Mouse (Mus musculus): ENCODE data around the gene Pafah1b1. TPM values are rescaled to one million over a fixed set of nuclear protein-coding genes. Genes with fewer than 3 reads are reported as not detected.

Pafah1b1 gene
- total RNA-seq, 2 experiments from 2014 or later = 108 to 109 TPM

GRCm38 (mm10) chr11:74723357-74724234 lies 874 bp downstream of the Pafah1b1 start:
- intact Hi-C loops (cut with DNase I) = loop anchor here (2.0 to 5.0 kb wide), 2 partner anchors 71 to 115 kb away; no protein-coding TSS in a partner anchor
- peak; percentile 79 to 84 for DNase-seq

GRCm38 (mm10) chr11:74721971-74722370 lies 2.5 kb downstream of the Pafah1b1 start:
- no peak for DNase-seq
- intact Hi-C loops (cut with DNase I) = loop anchor here (5.0 kb wide), 1 partner anchor 70 kb away; no protein-coding TSS in a partner anchor

- intact Hi-C loops (cut with DNase I) = loop anchor here (5.0 kb wide), 1 partner anchor 69 kb away; no protein-coding TSS in a partner anchor
- no peak for DNase-seq
Measured at GRCm38 (mm10) chr11:74721141-74721540, 3.3 kb downstream of the Pafah1b1 start.

- DNase-seq = no peak
- intact Hi-C loops (cut with DNase I) = loop anchor here (5.0 kb wide), 1 partner anchor 68 kb away; no protein-coding TSS in a partner anchor
Measured at GRCm38 (mm10) chr11:74720668-74721067, 3.8 kb downstream of the Pafah1b1 start.

- intact Hi-C loops (cut with DNase I) = no loop called here
- peak in 1 of 2 experiments; percentile 7 for DNase-seq
Measured at GRCm38 (mm10) chr11:74715971-74716525, 8.4 kb downstream of the Pafah1b1 start.

GRCm38 (mm10) chr11:74710671-74711070 lies 13.8 kb downstream of the Pafah1b1 start:
- intact Hi-C loops (cut with DNase I) = no loop called here
- no peak for DNase-seq

GRCm38 (mm10) chr11:74708781-74709180 lies 15.7 kb downstream of the Pafah1b1 start:
- no peak for DNase-seq
- intact Hi-C loops (cut with DNase I) = no loop called here

GRCm38 (mm10) chr11:74704068-74704467 lies 20.4 kb downstream of the Pafah1b1 start:
- intact Hi-C loops (cut with DNase I) = no loop called here

GRCm38 (mm10) chr11:74699505-74699904 lies 25.0 kb downstream of the Pafah1b1 start:
- DNase-seq = no peak
- intact Hi-C loops (cut with DNase I) = no loop called here

More at GRCm38 (mm10) chr11:74704068-74704467, 20.4 kb downstream of the Pafah1b1 start:
- DNase-seq = no peak

GRCm38 (mm10) chr11:74692151-74692550 lies 32.3 kb downstream of the Pafah1b1 start:
- intact Hi-C loops (cut with DNase I) = no loop called here
- DNase-seq = no peak

GRCm38 (mm10) chr11:74675156-74675555 lies 49.3 kb downstream of the Pafah1b1 start:
- no peak for DNase-seq
- intact Hi-C loops (cut with DNase I) = no loop called here

GRCm38 (mm10) chr11:74674713-74675112 lies 49.8 kb downstream of the Pafah1b1 start:
- intact Hi-C loops (cut with DNase I) = no loop called here

GRCm38 (mm10) chr11:74673561-74673960 lies 50.9 kb downstream of the Pafah1b1 start:
- intact Hi-C loops (cut with DNase I) = no loop called here

More at GRCm38 (mm10) chr11:74674713-74675112, 49.8 kb downstream of the Pafah1b1 start:
- DNase-seq = no peak

GRCm38 (mm10) chr11:74672901-74673513 lies 51.5 kb downstream of the Pafah1b1 start:
- intact Hi-C loops (cut with DNase I) = no loop called here

More at GRCm38 (mm10) chr11:74673561-74673960, 50.9 kb downstream of the Pafah1b1 start:
- DNase-seq = no peak

GRCm38 (mm10) chr11:74671839-74672238 lies 52.6 kb downstream of the Pafah1b1 start:
- DNase-seq = no peak
- intact Hi-C loops (cut with DNase I) = no loop called here

More at GRCm38 (mm10) chr11:74672901-74673513, 51.5 kb downstream of the Pafah1b1 start:
- no peak for DNase-seq

- intact Hi-C loops (cut with DNase I) = no loop called here
- DNase-seq = no peak
Measured at GRCm38 (mm10) chr11:74671013-74671412, 53.5 kb downstream of the Pafah1b1 start.

- intact Hi-C loops (cut with DNase I) = no loop called here
- DNase-seq = no peak
Measured at GRCm38 (mm10) chr11:74670151-74670550, 54.3 kb downstream of the Pafah1b1 start.

- intact Hi-C loops (cut with DNase I) = no loop called here
- no peak for DNase-seq
Measured at GRCm38 (mm10) chr11:74668971-74669370, 55.5 kb downstream of the Pafah1b1 start.

GRCm38 (mm10) chr11:74668466-74668865 lies 56.0 kb downstream of the Pafah1b1 start:
- intact Hi-C loops (cut with DNase I) = no loop called here
- no peak for DNase-seq

GRCm38 (mm10) chr11:74667582-74668010 lies 56.9 kb downstream of the Pafah1b1 start:
- no peak for DNase-seq
- intact Hi-C loops (cut with DNase I) = no loop called here

Data from gastrocnemius, postnatal 36 days (tissue).